Mouse (Mus musculus): ENCODE results near the gene Rxrb. TPM values are rescaled to one million over a fixed set of nuclear protein-coding genes. Genes with fewer than 3 reads are reported as not detected.

The Rxrb gene
- polyA plus RNA-seq, 1 experiment from 2014 or later, result 13.8 TPM

- peaks cover 8% of the 10 kb centered on the region; the same call in 1 of the 2 replicates for H3K36me3 ChIP-seq (ENCODE audit: control insufficient read depth, insufficient read depth, low read length)
- no peaks in the 10 kb centered on the region for H3K9me3 ChIP-seq (replicated peaks; ENCODE audit: control insufficient read depth, low read length)
- no peak overlapping the region for H3K4me3 ChIP-seq (ENCODE audit: low read depth, low read length)
- peaks cover 25% of the 10 kb centered on the region for H3K27me3 ChIP-seq (ENCODE audit: control insufficient read depth, insufficient read depth, low read length)
- WGBS (ENCODE audit: insufficient replicate concordance), result 88% methylated on average over 9 of the region's 9 CpGs
- H3K4me1 ChIP-seq (ENCODE audit: control insufficient read depth, insufficient read depth, low read length), result peaks cover 31% of the 10 kb centered on the region
- ATAC-seq (replicated peaks; ENCODE audit: insufficient number of reproducible peaks, low FRiP score, low TSS enrichment), result no peak
- H3K4me2 ChIP-seq, result no peak overlapping the region
- no peak overlapping the region for H3K27ac ChIP-seq (ENCODE audit: low read depth, low read length)
- no peak overlapping the region for H3K9ac ChIP-seq (ENCODE audit: low read depth, low read length)
Observed at GRCm38 (mm10) chr17:34035517-34035916, 3.9 kb downstream of the Rxrb start.

- H3K27ac ChIP-seq (ENCODE audit: low read depth, low read length), result no peak overlapping the region
- H3K4me3 ChIP-seq (ENCODE audit: low read depth, low read length), result no peak overlapping the region
- ATAC-seq (replicated peaks; ENCODE audit: insufficient number of reproducible peaks, low FRiP score, low TSS enrichment), result no peak
- H3K27me3 ChIP-seq (ENCODE audit: control insufficient read depth, insufficient read depth, low read length), result peaks cover 36% of the 10 kb centered on the region
- 78% methylated on average over 10 of the region's 10 CpGs for WGBS (ENCODE audit: insufficient replicate concordance)
- peaks cover 8% of the 10 kb centered on the region; the same call in 1 of the 2 replicates for H3K36me3 ChIP-seq (ENCODE audit: control insufficient read depth, insufficient read depth, low read length)
- peaks cover 28% of the 10 kb centered on the region for H3K4me1 ChIP-seq (ENCODE audit: control insufficient read depth, insufficient read depth, low read length)
- no peaks in the 10 kb centered on the region for H3K9me3 ChIP-seq (replicated peaks; ENCODE audit: control insufficient read depth, low read length)
- H3K4me2 ChIP-seq, result no peak overlapping the region
- H3K9ac ChIP-seq (ENCODE audit: low read depth, low read length), result no peak overlapping the region
Observed at GRCm38 (mm10) chr17:34036647-34037046, 5.0 kb downstream of the Rxrb start.

DNA sequence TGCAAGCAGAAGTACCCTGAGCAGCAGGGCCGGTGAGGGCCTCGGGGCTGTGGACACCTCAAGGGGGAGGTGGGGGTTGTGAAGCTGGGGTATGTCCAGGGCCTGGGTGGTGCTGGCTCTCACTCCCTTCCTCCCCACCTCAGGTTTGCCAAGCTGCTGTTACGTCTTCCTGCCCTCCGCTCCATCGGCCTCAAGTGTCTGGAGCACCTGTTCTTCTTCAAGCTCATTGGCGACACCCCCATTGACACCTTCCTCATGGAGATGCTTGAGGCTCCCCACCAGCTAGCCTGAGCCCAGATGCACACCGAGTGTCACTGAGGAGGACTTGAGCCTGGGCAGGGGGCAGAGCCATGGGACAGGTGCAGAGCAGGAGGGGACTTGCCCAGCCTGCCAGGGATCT, 5.6 kb downstream of the Rxrb start:
- Histone ChIP-seq H3K4me2 (no peak overlapping the region), H3K4me1 (ENCODE audit: control insufficient read depth, insufficient read depth, low read length) (peaks cover 28% of the 10 kb centered on the region), H3K27me3 (ENCODE audit: control insufficient read depth, insufficient read depth, low read length) (peaks cover 42% of the 10 kb centered on the region), H3K27ac (ENCODE audit: low read depth, low read length) (no peak overlapping the region), H3K9ac (ENCODE audit: low read depth, low read length) (no peak overlapping the region), H3K4me3 (ENCODE audit: low read depth, low read length) (no peak overlapping the region), H3K36me3 (ENCODE audit: control insufficient read depth, insufficient read depth, low read length) (peaks cover 8% of the 10 kb centered on the region; the same call in 1 of the 2 replicates), H3K9me3 (replicated peaks; ENCODE audit: control insufficient read depth, low read length) (no peaks in the 10 kb centered on the region)
- no peak for ATAC-seq (replicated peaks; ENCODE audit: insufficient number of reproducible peaks, low FRiP score, low TSS enrichment)
- 91% methylated on average over 7 of the region's 7 CpGs for WGBS (ENCODE audit: insufficient replicate concordance)

GRCm38 (mm10) chr17:34038440-34038839, 6.8 kb downstream of the Rxrb start:
- Histone ChIP-seq H3K36me3 (ENCODE audit: control insufficient read depth, insufficient read depth, low read length) (peaks cover 8% of the 10 kb centered on the region; the same call in 1 of the 2 replicates), H3K4me1 (ENCODE audit: control insufficient read depth, insufficient read depth, low read length) (peaks cover 18% of the 10 kb centered on the region), H3K27me3 (ENCODE audit: control insufficient read depth, insufficient read depth, low read length) (peaks cover 48% of the 10 kb centered on the region), H3K9me3 (replicated peaks; ENCODE audit: control insufficient read depth, low read length) (no peaks in the 10 kb centered on the region), H3K9ac (ENCODE audit: low read depth, low read length) (0 out of 2 replicates have a peak overlapping the region, but pooled peaks have one; percentile 10), H3K4me3 (ENCODE audit: low read depth, low read length) (peak overlapping the region; percentile 11), H3K27ac (ENCODE audit: low read depth, low read length) (no peak overlapping the region), H3K4me2 (peak overlapping the region; percentile 56)
- WGBS (ENCODE audit: insufficient replicate concordance), result 19% methylated on average over 21 of the region's 21 CpGs
- 0 out of 2 replicates have a peak, but pooled peaks have one; percentile 8 for ATAC-seq (replicated peaks; ENCODE audit: insufficient number of reproducible peaks, low FRiP score, low TSS enrichment)

DNA sequence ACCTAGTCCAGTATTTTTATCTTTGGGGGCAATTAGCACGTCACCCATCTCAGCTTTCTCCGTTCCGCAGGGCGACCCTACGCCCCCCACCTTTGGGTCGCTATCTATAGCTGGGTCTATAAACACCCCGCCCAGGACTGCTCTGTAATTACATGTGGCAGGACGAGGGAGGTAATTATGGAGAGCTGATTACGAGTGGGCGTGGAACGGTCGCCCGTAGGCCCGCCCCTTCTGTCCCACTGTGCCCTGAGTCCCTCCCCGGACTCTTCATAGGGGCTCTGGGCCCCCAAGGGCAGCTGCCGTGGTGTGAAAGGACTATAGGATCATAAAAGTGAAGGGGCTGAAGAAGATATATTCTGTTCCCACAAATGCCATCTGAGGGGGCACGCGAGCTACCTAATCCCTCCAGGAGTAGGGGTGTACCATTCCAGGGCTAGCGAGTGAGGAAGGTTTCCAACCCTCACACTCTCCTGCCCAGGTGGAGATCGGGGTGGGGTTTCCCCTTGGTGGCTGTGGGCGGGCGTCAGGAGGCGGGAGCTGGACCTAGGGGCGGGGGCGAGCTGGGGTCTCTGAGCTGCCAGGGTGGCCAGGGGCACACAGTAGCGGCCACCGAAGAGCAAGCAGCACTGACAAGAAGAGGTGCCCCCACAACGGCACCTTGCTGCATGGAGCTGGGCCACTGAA, 7.4 kb downstream of the Rxrb start, which contains the start of gene Col11a2:
Gene Col11a2 (plus strand): TSS at position 560 of the 684 bp plus-strand sequence.
- peak within 1 kb of the TSS; percentile 11 for H3K4me3 ChIP-seq (ENCODE audit: low read depth, low read length)
- no peak within 1 kb of the TSS for H3K27ac ChIP-seq (ENCODE audit: low read depth, low read length)
- peak within 1 kb of the TSS; percentile 56 for H3K4me2 ChIP-seq
- WGBS (ENCODE audit: insufficient replicate concordance), result 9% methylated on average over 28 of the region's 28 CpGs
- peaks cover 14% of the 10 kb centered on the region for H3K4me1 ChIP-seq (ENCODE audit: control insufficient read depth, insufficient read depth, low read length)
- 0 out of 2 replicates have a peak within 1 kb of the TSS, but pooled peaks have one; percentile 10 for H3K9ac ChIP-seq (ENCODE audit: low read depth, low read length)
- peaks cover 8% of the 10 kb centered on the region; the same call in 1 of the 2 replicates for H3K36me3 ChIP-seq (ENCODE audit: control insufficient read depth, insufficient read depth, low read length)
- ATAC-seq (replicated peaks; ENCODE audit: insufficient number of reproducible peaks, low FRiP score, low TSS enrichment), result 0 out of 2 replicates have a peak, but pooled peaks have one; percentile 12
- no peaks in the 10 kb centered on the region for H3K9me3 ChIP-seq (replicated peaks; ENCODE audit: control insufficient read depth, low read length)
- peaks cover 48% of the 10 kb centered on the region for H3K27me3 ChIP-seq (ENCODE audit: control insufficient read depth, insufficient read depth, low read length)

- H3K27ac ChIP-seq (ENCODE audit: low read depth, low read length), result no peak overlapping the region
- 24% methylated on average over 17 of the region's 17 CpGs for WGBS (ENCODE audit: insufficient replicate concordance)
- H3K9me3 ChIP-seq (replicated peaks; ENCODE audit: control insufficient read depth, low read length), result no peaks in the 10 kb centered on the region
- no peak overlapping the region for H3K9ac ChIP-seq (ENCODE audit: low read depth, low read length)
- H3K4me1 ChIP-seq (ENCODE audit: control insufficient read depth, insufficient read depth, low read length), result peaks cover 14% of the 10 kb centered on the region
- H3K4me3 ChIP-seq (ENCODE audit: low read depth, low read length), result peak overlapping the region; percentile 11; the same call in 1 of the 2 replicates
- peaks cover 8% of the 10 kb centered on the region; the same call in 1 of the 2 replicates for H3K36me3 ChIP-seq (ENCODE audit: control insufficient read depth, insufficient read depth, low read length)
- no peak for ATAC-seq (replicated peaks; ENCODE audit: insufficient number of reproducible peaks, low FRiP score, low TSS enrichment)
- H3K4me2 ChIP-seq, result peak overlapping the region; percentile 56
- peaks cover 48% of the 10 kb centered on the region for H3K27me3 ChIP-seq (ENCODE audit: control insufficient read depth, insufficient read depth, low read length)
Observed at GRCm38 (mm10) chr17:34039562-34040450, 8.2 kb downstream of the Rxrb start.

- no peaks in the 10 kb centered on the region; the same call in 1 of the 2 replicates for H3K4me1 ChIP-seq (ENCODE audit: control insufficient read depth, insufficient read depth, low read length)
- H3K9ac ChIP-seq (ENCODE audit: low read depth, low read length), result no peak overlapping the region
- H3K9me3 ChIP-seq (replicated peaks; ENCODE audit: control insufficient read depth, low read length), result 0 out of 2 replicates have a peak, but pooled peaks cover 6% of the 10 kb centered on the region
- no peaks in the 10 kb centered on the region for H3K36me3 ChIP-seq (ENCODE audit: control insufficient read depth, insufficient read depth, low read length)
- H3K4me2 ChIP-seq, result no peak overlapping the region
- H3K27me3 ChIP-seq (ENCODE audit: control insufficient read depth, insufficient read depth, low read length), result peaks cover 19% of the 10 kb centered on the region
- H3K27ac ChIP-seq (ENCODE audit: low read depth, low read length), result no peak overlapping the region
- ATAC-seq (replicated peaks; ENCODE audit: insufficient number of reproducible peaks, low FRiP score, low TSS enrichment), result no peak
- WGBS (ENCODE audit: insufficient replicate concordance), result 83% methylated on average over 14 of the region's 14 CpGs
- no peak overlapping the region for H3K4me3 ChIP-seq (ENCODE audit: low read depth, low read length)
Observed at GRCm38 (mm10) chr17:34045941-34046340, 14.3 kb downstream of the Rxrb start.

- Histone ChIP-seq H3K27ac (ENCODE audit: low read depth, low read length) (no peak overlapping the region), H3K27me3 (ENCODE audit: control insufficient read depth, insufficient read depth, low read length) (peaks cover 3% of the 10 kb centered on the region), H3K4me1 (ENCODE audit: control insufficient read depth, insufficient read depth, low read length) (no peaks in the 10 kb centered on the region), H3K4me2 (no peak overlapping the region), H3K4me3 (ENCODE audit: low read depth, low read length) (no peak overlapping the region), H3K9me3 (replicated peaks; ENCODE audit: control insufficient read depth, low read length) (0 out of 2 replicates have a peak, but pooled peaks cover 6% of the 10 kb centered on the region), H3K36me3 (ENCODE audit: control insufficient read depth, insufficient read depth, low read length) (no peaks in the 10 kb centered on the region), H3K9ac (ENCODE audit: low read depth, low read length) (no peak overlapping the region)
- ATAC-seq (replicated peaks; ENCODE audit: insufficient number of reproducible peaks, low FRiP score, low TSS enrichment), result no peak
- WGBS (ENCODE audit: insufficient replicate concordance), result 81% methylated on average over 5 of the region's 5 CpGs
Observed at GRCm38 (mm10) chr17:34047404-34048050, 15.9 kb downstream of the Rxrb start.
